Mouse (Mus musculus) lung, embryonic 16.5 days (tissue): ENCODE data around the gene Slco1a6. TPM values are rescaled to one million over a fixed set of nuclear protein-coding genes. Genes with fewer than 3 reads are reported as not detected.
"Not testable (repeated sequence)": the region's sequence is repeated elsewhere in the genome, so short reads cannot be mapped to it uniquely, and the experiment has no call there.

Source experiments
- ATAC-seq: fragments of 200-750 bp; cut with Nextera tagmentation; 2 replicates; pipeline ENCODE4 v1.8.0; 2017; ENCODE audit warnings: low read depth, mild to moderate bottlenecking, moderate library complexity
- H3K27ac ChIP-seq: fragments of 300-500 bp; sonication (generic); 2 replicates; pipeline ENCODE4 v1.5.1; 2014; ENCODE audit warnings: mild to moderate bottlenecking, control low read depth, low read length
- H3K27me3 ChIP-seq: fragments of 300-500 bp; sonication (generic); 2 replicates; pipeline ENCODE4 v1.6.1; 2014; ENCODE audit warnings: low read depth, low read length, mixed read lengths; ENCODE audit not compliant: control insufficient read depth, insufficient read depth
- H3K36me3 ChIP-seq: fragments of 300-500 bp; sonication (generic); 2 replicates; pipeline ENCODE4 v1.6.1; 2014; ENCODE audit warnings: low read length; ENCODE audit not compliant: control insufficient read depth, insufficient read depth
- H3K4me1 ChIP-seq: fragments of 300-500 bp; sonication (generic); replicated peaks from 2 replicates; pipeline ENCODE4 v1.6.1; 2014; ENCODE audit warnings: low read length, mixed read lengths; ENCODE audit not compliant: control insufficient read depth, insufficient read depth
- H3K4me2 ChIP-seq: fragments of 300-500 bp; sonication (generic); 2 replicates; pipeline ENCODE4 v1.6.1; 2014; ENCODE audit warnings: low read depth, low read length, control low read depth
- H3K4me3 ChIP-seq: fragments of 300-500 bp; sonication (generic); 2 replicates; pipeline ENCODE4 v1.5.1; 2014; ENCODE audit warnings: mild to moderate bottlenecking, low read length, control low read depth
- H3K9ac ChIP-seq: fragments of 300-500 bp; sonication (generic); 2 replicates; pipeline ENCODE4 v1.6.1; 2014; ENCODE audit warnings: low read length, control low read depth
- H3K9me3 ChIP-seq: fragments of 300-500 bp; sonication (generic); 2 replicates; pipeline ENCODE4 v1.6.1; 2016; ENCODE audit warnings: low read length; ENCODE audit not compliant: control insufficient read depth
- WGBS: fragments of 180-500 bp; shearing (Covaris S2); extraction: QIAGEN DNeasy Blood & Tissue Kit; methylation state at CpG from one replicate; pipeline ENCODE4 v1.1.7; 2014; 5-methylcytosine and 5-hydroxymethylcytosine counted together
- polyA plus RNA-seq: library from polyadenylated mRNA; unstranded; fragments of >200 nt; fragmentation: Nextera tagmentation; extraction: Ambion mirVana; gene quantifications from 2 replicates; pipeline ENCODE4 v1.2.1, GENCODE M21; 2015

Gene Slco1a6
- polyA plus RNA-seq, 1 experiment from 2014 or later = not detected

DNA sequence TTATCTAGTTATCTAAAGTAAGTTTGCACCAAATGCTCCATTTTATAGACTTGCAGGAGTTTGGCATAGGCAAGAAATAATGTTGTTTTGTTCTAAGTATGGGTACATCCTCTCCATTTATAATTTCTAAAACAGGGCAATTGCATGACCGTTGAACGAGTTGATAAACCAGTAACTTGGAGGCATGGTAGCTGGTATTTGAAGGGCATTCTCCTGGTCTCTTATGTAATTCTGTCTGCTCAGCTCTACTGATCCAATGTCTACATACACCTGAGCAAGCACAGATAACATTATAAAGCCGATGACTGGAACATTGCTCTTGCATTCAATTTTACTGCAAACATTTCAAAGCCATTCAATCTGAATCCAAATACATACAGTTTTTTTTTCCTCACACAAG, 20.9 kb downstream of the Slco1a6 start:
- Histone ChIP-seq H3K4me3 (no peak overlapping the region), H3K36me3 (no peaks in the 10 kb centered on the region), H3K9me3 (no peaks in the 10 kb centered on the region), H3K27ac (no peak overlapping the region), H3K27me3 (no peaks in the 10 kb centered on the region), H3K4me2 (no peak overlapping the region), H3K9ac (no peak overlapping the region), H3K4me1 (no peaks in the 10 kb centered on the region)
- 79% methylated on average over 3 of the region's 3 CpGs for WGBS
- ATAC-seq = no peak

- H3K36me3 ChIP-seq = no peaks in the 10 kb centered on the region
- no peaks in the 10 kb centered on the region for H3K27me3 ChIP-seq
- no peak overlapping the region for H3K4me3 ChIP-seq
- 68% methylated on average over 2 of the region's 2 CpGs for WGBS
- no peak overlapping the region for H3K27ac ChIP-seq
- H3K4me2 ChIP-seq = no peak overlapping the region
- ATAC-seq = no peak
- H3K4me1 ChIP-seq = no peaks in the 10 kb centered on the region
- no peaks in the 10 kb centered on the region for H3K9me3 ChIP-seq
- no peak overlapping the region for H3K9ac ChIP-seq
Measured at GRCm38 (mm10) chr6:142185868-142186415, 22.4 kb downstream of the Slco1a6 start.

- 79% methylated on average over 5 of the region's 5 CpGs for WGBS
Measured at GRCm38 (mm10) chr6:142163406-142163805, 44.9 kb downstream of the Slco1a6 start.

DNA sequence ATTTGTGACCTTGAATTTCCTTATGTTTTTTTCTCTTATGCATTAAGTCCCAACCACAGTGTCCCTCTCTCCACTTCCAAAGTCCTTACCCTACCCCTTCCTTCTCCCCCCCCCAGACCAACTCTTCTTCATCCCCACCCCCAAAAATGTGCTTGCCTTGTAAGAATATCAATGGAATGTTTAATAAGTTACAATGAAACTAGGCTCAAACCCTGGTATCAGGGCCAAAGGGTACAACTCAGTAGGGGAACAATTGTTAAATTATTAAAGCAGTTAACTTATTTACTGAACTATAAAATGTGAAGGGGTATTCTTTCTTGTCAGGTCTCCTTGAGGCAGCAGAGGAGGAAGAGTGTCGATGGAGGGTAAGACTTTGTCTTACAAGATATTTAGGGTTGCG, 47.1 kb downstream of the Slco1a6 start:
- 85% methylated on average over 2 of the region's 2 CpGs for WGBS
- H3K9me3 ChIP-seq = no peaks in the 10 kb centered on the region
- H3K4me1 ChIP-seq = no peaks in the 10 kb centered on the region
- no peak overlapping the region for H3K4me2 ChIP-seq
- no peak for ATAC-seq
- H3K27me3 ChIP-seq = no peaks in the 10 kb centered on the region
- H3K4me3 ChIP-seq = no peak overlapping the region
- no peaks in the 10 kb centered on the region for H3K36me3 ChIP-seq
- H3K27ac ChIP-seq = no peak overlapping the region
- H3K9ac ChIP-seq = no peak overlapping the region

More at GRCm38 (mm10) chr6:142163406-142163805, 44.9 kb downstream of the Slco1a6 start:
- Histone ChIP-seq H3K4me3 (no peak overlapping the region), H3K9me3 (no peaks in the 10 kb centered on the region), H3K27me3 (no peaks in the 10 kb centered on the region), H3K27ac (no peak overlapping the region), H3K9ac (no peak overlapping the region), H3K36me3 (no peaks in the 10 kb centered on the region), H3K4me1 (no peaks in the 10 kb centered on the region), H3K4me2 (no peak overlapping the region)
- ATAC-seq = no peak

- not testable (repeated sequence) for H3K9ac ChIP-seq, H3K36me3 ChIP-seq, H3K4me3 ChIP-seq, H3K4me2 ChIP-seq, H3K27ac ChIP-seq, H3K27me3 ChIP-seq, H3K4me1 ChIP-seq, H3K9me3 ChIP-seq, ATAC-seq
- WGBS = 98% methylated on average over 3 of the region's 10 CpGs
Measured at GRCm38 (mm10) chr6:142154081-142154480, 54.2 kb downstream of the Slco1a6 start.

DNA sequence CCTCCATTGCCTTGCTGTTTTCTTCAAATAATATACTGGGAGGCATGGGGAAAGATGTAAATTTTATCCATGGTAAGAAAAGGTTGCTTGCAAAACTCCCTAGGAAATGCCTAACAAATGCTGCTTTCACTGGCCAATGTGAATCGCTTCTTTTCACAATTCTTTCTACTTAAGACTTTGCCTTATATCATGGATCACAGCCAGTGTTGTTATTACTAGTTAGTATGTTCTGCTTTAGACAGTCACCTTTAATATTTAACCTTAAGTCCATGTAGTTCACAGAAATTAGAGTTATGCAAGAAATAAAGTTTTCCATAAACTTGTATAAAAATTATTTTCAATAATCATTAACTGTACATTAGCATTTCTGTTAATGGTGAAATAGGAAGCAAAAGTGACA, 60.0 kb downstream of the Slco1a6 start:
- 95% methylated on average over 1 of the region's 1 CpGs for WGBS
- H3K4me1 ChIP-seq = no peaks in the 10 kb centered on the region
- H3K27me3 ChIP-seq = no peaks in the 10 kb centered on the region
- H3K4me2 ChIP-seq = no peak overlapping the region
- H3K4me3 ChIP-seq = no peak overlapping the region
- H3K9ac ChIP-seq = no peak overlapping the region
- H3K9me3 ChIP-seq = no peaks in the 10 kb centered on the region
- H3K27ac ChIP-seq = no peak overlapping the region
- ATAC-seq = no peak
- no peaks in the 10 kb centered on the region for H3K36me3 ChIP-seq

DNA sequence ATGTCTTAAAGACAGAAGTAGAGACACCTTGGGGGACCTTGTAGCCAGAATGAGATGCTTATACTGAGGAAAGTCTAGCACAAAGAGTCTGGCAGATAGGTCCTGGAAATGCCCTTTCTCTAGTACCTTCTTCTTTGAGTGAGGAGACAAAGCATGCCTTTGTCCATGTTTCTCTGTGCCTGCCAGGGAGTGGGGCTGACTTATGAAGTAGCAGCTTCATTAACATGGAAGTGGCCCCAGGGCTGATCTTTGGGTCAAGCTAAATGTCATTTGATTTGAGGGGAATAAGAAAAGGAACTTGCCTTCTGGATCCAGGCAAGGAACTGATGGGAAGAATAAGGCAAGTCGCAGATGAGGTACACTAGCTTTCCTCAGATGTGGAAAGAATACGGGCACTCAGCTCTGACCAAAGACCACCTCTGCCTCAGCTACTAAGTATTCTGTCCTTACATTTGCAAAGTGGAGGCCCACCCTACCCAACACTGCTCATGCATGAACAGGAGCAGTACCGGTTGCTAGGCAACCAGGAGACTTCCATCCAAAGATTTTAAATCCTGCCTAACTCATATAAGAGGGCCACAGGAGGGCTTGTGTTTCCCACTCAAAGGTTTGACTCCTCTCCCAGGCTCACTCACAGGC, 96.5 kb downstream of the Slco1a6 start:
- no peak overlapping the region for H3K27ac ChIP-seq
- no peaks in the 10 kb centered on the region for H3K9me3 ChIP-seq
- ATAC-seq = no peak
- no peaks in the 10 kb centered on the region for H3K27me3 ChIP-seq
- no peak overlapping the region for H3K4me2 ChIP-seq
- no peak overlapping the region for H3K4me3 ChIP-seq
- 88% methylated on average over 3 of the region's 3 CpGs for WGBS
- H3K36me3 ChIP-seq = no peaks in the 10 kb centered on the region
- no peaks in the 10 kb centered on the region for H3K4me1 ChIP-seq
- no peak overlapping the region for H3K9ac ChIP-seq

- Histone ChIP-seq H3K4me2 (no peak overlapping the region), H3K27ac (no peak overlapping the region), H3K27me3 (no peaks in the 10 kb centered on the region), H3K9me3 (no peaks in the 10 kb centered on the region), H3K4me3 (no peak overlapping the region), H3K36me3 (no peaks in the 10 kb centered on the region), H3K9ac (no peak overlapping the region), H3K4me1 (no peaks in the 10 kb centered on the region)
- no peak for ATAC-seq
- WGBS = 62% methylated on average over 3 of the region's 3 CpGs
Measured at GRCm38 (mm10) chr6:142091126-142091525, 117.2 kb downstream of the Slco1a6 start.

DNA sequence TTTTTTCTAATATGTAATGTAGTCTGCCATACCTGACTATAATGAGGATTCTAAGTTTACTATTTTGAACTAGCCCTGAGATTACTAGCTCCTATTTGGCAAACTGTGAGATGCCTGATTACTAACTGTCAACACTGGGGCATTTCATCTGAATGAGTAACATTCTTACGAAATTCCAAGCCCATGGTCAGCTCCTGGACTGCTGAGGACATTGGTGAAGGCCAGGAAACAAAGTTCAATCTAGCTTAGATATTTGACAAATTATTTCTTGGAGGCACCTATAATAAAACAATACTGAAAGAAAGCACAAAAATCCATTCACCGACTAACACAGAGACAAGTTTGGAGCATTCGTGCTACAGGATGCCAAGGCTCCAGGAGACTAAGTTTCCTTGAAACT, 150.0 kb downstream of the Slco1a6 start:
- not testable (repeated sequence) for H3K4me2 ChIP-seq, H3K4me1 ChIP-seq, H3K4me3 ChIP-seq, H3K27me3 ChIP-seq, H3K9me3 ChIP-seq, H3K36me3 ChIP-seq, ATAC-seq, H3K27ac ChIP-seq, H3K9ac ChIP-seq
- 83% methylated on average over 3 of the region's 3 CpGs for WGBS
